Comparison of ENCODE assay signal across 28 mouse cellular contexts in genomic region chr3:128797829-128798228, GRCm38 (mm10).
A peak's percentile ranks its signal among the peaks of the same experiment; 100 is the strongest.
DNase-seq lines count a peak whose midpoint lies in the region; ATAC-seq and TF ChIP-seq lines count a peak whose summit lies in the region.
"Had no signal": no experiment of that assay in that cellular context is flagged by ENCODE, and none has a peak within 500 bp of the region (broad histone marks: within the 10 kb centered on the region; RNA-seq: fewer than 3 reads in every experiment).

No protein-coding gene starts in this region.

- ATAC-seq in hindbrain, embryonic 11.5 days (ENCODE audit: low FRiP score), result no peak
- ATAC-seq in hindbrain, embryonic 16.5 days, result no peak
- ATAC-seq in limb, embryonic 14.5 days (ENCODE audit: low FRiP score, low read depth), result no peak
- ATAC-seq in forebrain, embryonic 15.5 days (replicated peaks), result peak; percentile 88
- ATAC-seq in intestine, embryonic 16.5 days, result no peak
- ATAC-seq: CD4-positive, CD25-positive, alpha-beta regulatory T cell, adult 4 months; lung, postnatal 0 days had no signal

- peak; percentile 3 for DNase-seq in hindbrain, embryonic 11.5 days (ENCODE audit: low spot score)
- peak; percentile 27 for DNase-seq in limb, embryonic 14.5 days (ENCODE audit: low spot score)
- no peak for DNase-seq in limb, embryonic 10.5 days (ENCODE audit: low spot score)
- peak; percentile 82 for DNase-seq in brain, embryonic 14.5 days (ENCODE audit: low read depth)
- no peak for DNase-seq in cerebellum, postnatal 4 days (ENCODE audit: low spot score in 2 of 2)
- DNase-seq: adrenal gland, postnatal 14 days; cerebellum, adult 8-10 months; cerebellum, postnatal 25 days; gastrocnemius, postnatal 25 days; heart, adult 11 months; heart, postnatal 36 days; kidney, adult 2 months; kidney, postnatal 36 days; liver, embryonic 13.5 days; lung, adult 18-20 months; lung, postnatal 4 days; midbrain, embryonic 14.5 days had no signal

- no peak for TF ChIP-seq CTCF in brain, embryonic 14.5 days (IDR thresholded peaks at IDR 0.05; ENCODE audit: borderline replicate concordance, extremely low read depth, insufficient read depth, insufficient read length)

- no peak for TF ChIP-seq POLR2A in limb, embryonic 14.5 days (IDR thresholded peaks at IDR 0.05; ENCODE audit: borderline replicate concordance, extremely low read depth, insufficient read depth, insufficient read length)
- TF ChIP-seq POLR2A in brain, embryonic 14.5 days (IDR thresholded peaks at IDR 0.05; ENCODE audit: borderline replicate concordance, extremely low read depth, insufficient read depth, insufficient read length, poor library complexity, severe bottlenecking), result no peak

- no peaks in the 10 kb centered on the region for H3K27me3 ChIP-seq in hindbrain, embryonic 11.5 days (ENCODE audit: control insufficient read depth, insufficient read depth, low read length)
- H3K27me3 ChIP-seq in hindbrain, embryonic 16.5 days (replicated peaks; ENCODE audit: control insufficient read depth, insufficient read depth, low read length), result no peaks in the 10 kb centered on the region
- H3K27me3 ChIP-seq in limb, embryonic 14.5 days (ENCODE audit: control insufficient read depth, insufficient read depth, low read length), result no peaks in the 10 kb centered on the region
- no peaks in the 10 kb centered on the region for H3K27me3 ChIP-seq in limb, embryonic 10.5 days (ENCODE audit: low read depth, poor library complexity, severe bottlenecking)
- H3K27me3 ChIP-seq in forebrain, embryonic 15.5 days, result no peaks in the 10 kb centered on the region
- no peaks in the 10 kb centered on the region for H3K27me3 ChIP-seq in intestine, embryonic 16.5 days (replicated peaks; ENCODE audit: control insufficient read depth, insufficient read depth, low read length)
- H3K27me3 ChIP-seq: embryonic facial prominence, embryonic 12.5 days; hindbrain, embryonic 15.5 days; limb, embryonic 15.5 days; liver, embryonic 13.5 days; megakaryocyte, embryonic 14.5 days; neural tube, embryonic 15.5 days had no signal

- 65% methylated on average over 1 of the region's 1 CpGs for WGBS in hindbrain, embryonic 11.5 days
- 53% methylated on average over 1 of the region's 1 CpGs for WGBS in hindbrain, embryonic 16.5 days
- 73% methylated on average over 1 of the region's 1 CpGs for WGBS in limb, embryonic 14.5 days
- WGBS in limb, embryonic 10.5 days, result 70% methylated on average over 1 of the region's 1 CpGs
- 35% methylated on average over 1 of the region's 1 CpGs for WGBS in forebrain, embryonic 15.5 days
- 65% methylated on average over 1 of the region's 1 CpGs for WGBS in intestine, embryonic 16.5 days

- no peak overlapping the region for H3K4me3 ChIP-seq in hindbrain, embryonic 11.5 days (ENCODE audit: low read depth, low read length)
- H3K4me3 ChIP-seq in hindbrain, embryonic 16.5 days (ENCODE audit: low read length), result no peak overlapping the region
- no peak overlapping the region for H3K4me3 ChIP-seq in limb, embryonic 14.5 days (replicated peaks; ENCODE audit: low read length)
- no peak overlapping the region for H3K4me3 ChIP-seq in limb, embryonic 10.5 days
- H3K4me3 ChIP-seq in forebrain, embryonic 15.5 days, result no peak overlapping the region
- no peak overlapping the region for H3K4me3 ChIP-seq in intestine, embryonic 16.5 days (ENCODE audit: low read length)
- H3K4me3 ChIP-seq: embryonic facial prominence, embryonic 12.5 days; hindbrain, embryonic 15.5 days; limb, embryonic 15.5 days; liver, embryonic 13.5 days; megakaryocyte, embryonic 14.5 days; neural tube, embryonic 15.5 days had no signal

- no peak overlapping the region for H3K9ac ChIP-seq in hindbrain, embryonic 11.5 days (ENCODE audit: low read depth, low read length)
- no peak overlapping the region for H3K9ac ChIP-seq in hindbrain, embryonic 16.5 days (ENCODE audit: low read depth, low read length)
- no peak overlapping the region for H3K9ac ChIP-seq in limb, embryonic 14.5 days (ENCODE audit: low read depth, low read length, severe bottlenecking)
- H3K9ac ChIP-seq in forebrain, embryonic 15.5 days (replicated peaks), result no peak overlapping the region
- no peak overlapping the region for H3K9ac ChIP-seq in intestine, embryonic 16.5 days (ENCODE audit: low read depth, low read length)
- H3K9ac ChIP-seq: embryonic facial prominence, embryonic 12.5 days; hindbrain, embryonic 15.5 days; limb, embryonic 15.5 days; liver, embryonic 13.5 days; neural tube, embryonic 15.5 days had no signal

- H3K27ac ChIP-seq in hindbrain, embryonic 11.5 days (ENCODE audit: low read depth, low read length), result no peak overlapping the region
- no peak overlapping the region for H3K27ac ChIP-seq in hindbrain, embryonic 16.5 days (ENCODE audit: low read depth, low read length)
- H3K27ac ChIP-seq in limb, embryonic 14.5 days (replicated peaks; ENCODE audit: low read depth, low read length), result no peak overlapping the region
- H3K27ac ChIP-seq in limb, embryonic 10.5 days, result no peak overlapping the region
- peak overlapping the region; percentile 42 for H3K27ac ChIP-seq in forebrain, embryonic 15.5 days (replicated peaks)
- H3K27ac ChIP-seq in intestine, embryonic 16.5 days (ENCODE audit: low read length), result no peak overlapping the region
- H3K27ac ChIP-seq: embryonic facial prominence, embryonic 12.5 days; hindbrain, embryonic 15.5 days; limb, embryonic 15.5 days; liver, embryonic 13.5 days; neural tube, embryonic 15.5 days had no signal

- H3K4me1 ChIP-seq in hindbrain, embryonic 11.5 days (replicated peaks; ENCODE audit: control insufficient read depth, insufficient read depth, low read length), result no peaks in the 10 kb centered on the region
- H3K4me1 ChIP-seq in hindbrain, embryonic 16.5 days (ENCODE audit: control insufficient read depth, insufficient read depth, low read depth, low read length), result no peaks in the 10 kb centered on the region
- H3K4me1 ChIP-seq in limb, embryonic 14.5 days (ENCODE audit: control insufficient read depth, insufficient read depth, low read length), result no peaks in the 10 kb centered on the region
- no peaks in the 10 kb centered on the region for H3K4me1 ChIP-seq in limb, embryonic 10.5 days
- peaks cover 6% of the 10 kb centered on the region for H3K4me1 ChIP-seq in forebrain, embryonic 15.5 days
- H3K4me1 ChIP-seq in intestine, embryonic 16.5 days (ENCODE audit: control insufficient read depth, insufficient read depth, low read length), result no peaks in the 10 kb centered on the region
- H3K4me1 ChIP-seq: embryonic facial prominence, embryonic 12.5 days; hindbrain, embryonic 15.5 days; limb, embryonic 15.5 days; liver, embryonic 13.5 days; megakaryocyte, embryonic 14.5 days; neural tube, embryonic 15.5 days had no signal

- no peaks in the 10 kb centered on the region for H3K9me3 ChIP-seq in hindbrain, embryonic 11.5 days (ENCODE audit: control insufficient read depth, low read length)
- H3K9me3 ChIP-seq in hindbrain, embryonic 16.5 days (ENCODE audit: control insufficient read depth, low read length), result no peaks in the 10 kb centered on the region
- no peaks in the 10 kb centered on the region for H3K9me3 ChIP-seq in limb, embryonic 14.5 days (ENCODE audit: control insufficient read depth, low read length)
- H3K9me3 ChIP-seq in limb, embryonic 10.5 days (replicated peaks), result no peaks in the 10 kb centered on the region
- no peaks in the 10 kb centered on the region for H3K9me3 ChIP-seq in forebrain, embryonic 15.5 days
- no peaks in the 10 kb centered on the region for H3K9me3 ChIP-seq in intestine, embryonic 16.5 days (ENCODE audit: control insufficient read depth, low read length)
- H3K9me3 ChIP-seq: embryonic facial prominence, embryonic 12.5 days; hindbrain, embryonic 15.5 days; limb, embryonic 15.5 days; liver, embryonic 13.5 days; neural tube, embryonic 15.5 days had no signal

- no peaks in the 10 kb centered on the region for H3K36me3 ChIP-seq in hindbrain, embryonic 11.5 days (ENCODE audit: control insufficient read depth, insufficient read depth, low read length)
- H3K36me3 ChIP-seq in hindbrain, embryonic 16.5 days (ENCODE audit: control insufficient read depth, insufficient read depth, low read length), result no peaks in the 10 kb centered on the region
- H3K36me3 ChIP-seq in limb, embryonic 14.5 days (ENCODE audit: control insufficient read depth, insufficient read depth, low read length), result no peaks in the 10 kb centered on the region
- no peaks in the 10 kb centered on the region for H3K36me3 ChIP-seq in limb, embryonic 10.5 days
- no peaks in the 10 kb centered on the region for H3K36me3 ChIP-seq in forebrain, embryonic 15.5 days
- H3K36me3 ChIP-seq in intestine, embryonic 16.5 days (ENCODE audit: control insufficient read depth, insufficient read depth, low read length), result no peaks in the 10 kb centered on the region
- H3K36me3 ChIP-seq: embryonic facial prominence, embryonic 12.5 days; hindbrain, embryonic 15.5 days; limb, embryonic 15.5 days; liver, embryonic 13.5 days; neural tube, embryonic 15.5 days had no signal

- H3K4me2 ChIP-seq in hindbrain, embryonic 11.5 days (replicated peaks; ENCODE audit: low read depth, low read length), result no peak overlapping the region
- H3K4me2 ChIP-seq in hindbrain, embryonic 16.5 days (ENCODE audit: low read length), result no peak overlapping the region
- H3K4me2 ChIP-seq in limb, embryonic 14.5 days (replicated peaks; ENCODE audit: low read depth, low read length, severe bottlenecking), result no peak overlapping the region
- no peak overlapping the region for H3K4me2 ChIP-seq in forebrain, embryonic 15.5 days (replicated peaks)
- H3K4me2 ChIP-seq in intestine, embryonic 16.5 days (ENCODE audit: low read depth, low read length), result no peak overlapping the region
- H3K4me2 ChIP-seq: embryonic facial prominence, embryonic 12.5 days; heart, embryonic 11.5 days; hindbrain, embryonic 15.5 days; limb, embryonic 15.5 days; liver, embryonic 13.5 days; neural tube, embryonic 15.5 days had no signal

Comparison
In these comparisons a context has a peak if more than half of its experiments do, and no peak if none do; other contexts are left out.
1. DNase-seq: peak in hindbrain, embryonic 11.5 days (single experiment), limb, embryonic 14.5 days (single experiment) and brain, embryonic 14.5 days (single experiment); none in limb, embryonic 10.5 days (single experiment) and cerebellum, postnatal 4 days (0 of 2).